8 mouse cellular contexts compared by ENCODE assay signal in genomic region chr4:46506801-46507610, GRCm38 (mm10). TPM values are rescaled to one million over a fixed set of nuclear protein-coding genes. Genes with fewer than 3 reads are reported as not detected.
A peak's percentile ranks its signal among the peaks of the same experiment; 100 is the strongest.
DNase-seq lines count a peak whose midpoint lies in the region; ATAC-seq lines count a peak whose summit lies in the region.

No protein-coding gene starts in this region.

- H3K4me3 ChIP-seq in hindbrain, embryonic 10.5 days: peak overlapping the region; percentile 66
- peak overlapping the region; percentile 69 for H3K4me3 ChIP-seq in lung, embryonic 16.5 days (ENCODE audit: low read length)

- H3K4me1 ChIP-seq in hindbrain, embryonic 10.5 days (replicated peaks): peaks cover 24% of the 10 kb centered on the region
- peaks cover 3% of the 10 kb centered on the region for H3K4me1 ChIP-seq in lung, embryonic 16.5 days (replicated peaks; ENCODE audit: control insufficient read depth, insufficient read depth, low read length)

- DNase-seq in NIH3T3 (ENCODE audit: low read depth): peak; percentile 96
- peak; percentile 92 for DNase-seq in cerebellum, adult 9-11 months
- peak; percentile 95 for DNase-seq in hindbrain, embryonic 10.5 days (ENCODE audit: low spot score)
- peak; percentile 96 for DNase-seq in layer of hippocampus, adult 9-11 months
- peak; percentile 86 for DNase-seq in ovary, postnatal 10 days (ENCODE audit: low spot score)
- peak; percentile 94 for DNase-seq in thymus, postnatal 0 days (ENCODE audit: low spot score)

- peaks cover 23% of the 10 kb centered on the region for H3K36me3 ChIP-seq in hindbrain, embryonic 10.5 days
- no peaks in the 10 kb centered on the region; the same call in 1 of the 2 replicates for H3K36me3 ChIP-seq in lung, embryonic 16.5 days (ENCODE audit: control insufficient read depth, insufficient read depth, low read length)

- H3K9me3 ChIP-seq in hindbrain, embryonic 10.5 days: no peaks in the 10 kb centered on the region
- no peaks in the 10 kb centered on the region for H3K9me3 ChIP-seq in lung, embryonic 16.5 days (ENCODE audit: control insufficient read depth, low read length)

- H3K9ac ChIP-seq in lung, embryonic 16.5 days (ENCODE audit: low read length): peak overlapping the region; percentile 68

- peak; percentile 92 for ATAC-seq in frontal cortex, adult (ENCODE audit: low TSS enrichment)
- ATAC-seq in lung, embryonic 16.5 days (ENCODE audit: low read depth): peak; percentile 98

- H3K4me2 ChIP-seq in lung, embryonic 16.5 days (ENCODE audit: low read depth, low read length): peak overlapping the region; percentile 99

- peaks cover 50% of the 10 kb centered on the region for H3K27me3 ChIP-seq in hindbrain, embryonic 10.5 days (ENCODE audit: insufficient read depth, poor library complexity, severe bottlenecking)
- peaks cover 11% of the 10 kb centered on the region for H3K27me3 ChIP-seq in lung, embryonic 16.5 days (ENCODE audit: control insufficient read depth, insufficient read depth, low read depth, low read length)

- WGBS in hindbrain, embryonic 10.5 days: under 1% methylated on average over 94 of the region's 94 CpGs
- under 1% methylated on average over 78 of the region's 94 CpGs for WGBS in lung, embryonic 16.5 days

- H3K27ac ChIP-seq in hindbrain, embryonic 10.5 days: peak overlapping the region; percentile 77
- no peak overlapping the region for H3K27ac ChIP-seq in lung, embryonic 16.5 days (ENCODE audit: low read length)

RNA-seq across cellular contexts. Expression of gene Nans, which starts 18.0 kb away (rescaled TPM):
- 79.1 and 80.5 TPM in 2 replicates for polyA plus RNA-seq in hindbrain, embryonic 10.5 days (2016; fragmentation: Nextera tagmentation; extraction: Ambion mirVana)
- polyA plus RNA-seq in lung, embryonic 16.5 days (2015; fragmentation: Nextera tagmentation; extraction: Ambion mirVana): 75.8 and 77.0 TPM in 2 replicates
- 111 and 114 TPM in 2 replicates for polyA plus RNA-seq in thymus, postnatal 0 days (2015; fragmentation: Nextera tagmentation; extraction: Ambion mirVana)

RNA-seq across cellular contexts. Expression of gene Trim14, which starts 28.9 kb away (rescaled TPM):
- 0.94 and 1.2 TPM in 2 replicates for polyA plus RNA-seq in hindbrain, embryonic 10.5 days (2016; fragmentation: Nextera tagmentation; extraction: Ambion mirVana)
- 3.4 and 4.2 TPM in 2 replicates for polyA plus RNA-seq in lung, embryonic 16.5 days (2015; fragmentation: Nextera tagmentation; extraction: Ambion mirVana)
- polyA plus RNA-seq in thymus, postnatal 0 days (2015; fragmentation: Nextera tagmentation; extraction: Ambion mirVana): 19.8 and 22.4 TPM in 2 replicates

RNA-seq across cellular contexts. Expression of gene Anp32b, which starts 56.3 kb away (rescaled TPM):
- polyA plus RNA-seq in hindbrain, embryonic 10.5 days (2016; fragmentation: Nextera tagmentation; extraction: Ambion mirVana): 250 and 377 TPM in 2 replicates
- polyA plus RNA-seq in lung, embryonic 16.5 days (2015; fragmentation: Nextera tagmentation; extraction: Ambion mirVana): 213 and 244 TPM in 2 replicates
- 356 and 374 TPM in 2 replicates for polyA plus RNA-seq in thymus, postnatal 0 days (2015; fragmentation: Nextera tagmentation; extraction: Ambion mirVana)
